Mouse (Mus musculus): ENCODE data around the gene Klhdc8b. TPM values are rescaled to one million over a fixed set of nuclear protein-coding genes. Genes with fewer than 3 reads are reported as not detected.

Klhdc8b gene
- 16.9 and 18.1 TPM in 2 replicates for polyA plus RNA-seq (2012)

GRCm38 (mm10) chr9:108461181-108461631 is at the start of gene Klhdc8b:
Gene Klhdc8b (minus strand): TSS chr9:108461581.

GRCm38 (mm10) chr9:108507619-108508434 is 46.4 kb upstream of the Klhdc8b start, which contains the start of gene Qars:
Gene Qars (plus strand): TSS chr9:108507706.

GRCm38 (mm10) chr9:108490559-108491285 is 29.3 kb upstream of the Klhdc8b start, which contains the start of gene Usp19:
Gene Usp19 (plus strand): TSS chr9:108490602.

GRCm38 (mm10) chr9:108479721-108480351 is 18.5 kb upstream of the Klhdc8b start, which contains the start of gene Lamb2:
Gene Lamb2 (plus strand): TSS chr9:108479736.

GRCm38 (mm10) chr9:108460319-108461178 is 832 bp downstream of the Klhdc8b start, which contains the start of gene Ccdc71:
Gene Ccdc71 (plus strand): TSS chr9:108460527.

GRCm38 (mm10) chr9:108436182-108436581 is 25.2 kb downstream of the Klhdc8b start, which contains the start of gene BC048562:
Gene BC048562 (plus strand): TSS chr9:108436482.

GRCm38 (mm10) chr9:108428384-108428783 is 33.0 kb downstream of the Klhdc8b start, which contains the start of gene Ccdc36:
Gene Ccdc36 (minus strand): TSS chr9:108428484.

Other genes with a start within 250 kb of the Klhdc8b start
- gene Dag1, start 197.6 kb downstream of the Klhdc8b start, polyA plus RNA-seq (2012): 12.5 and 12.7 TPM in 2 replicates
- gene Nicn1, start 171.2 kb downstream of the Klhdc8b start, polyA plus RNA-seq (2012): 0.28 and 0.59 TPM in 2 replicates
- gene Amt, start 164.7 kb downstream of the Klhdc8b start, polyA plus RNA-seq (2012): 0.04 and 0.23 TPM in 2 replicates
- gene Rhoa, start 155.5 kb downstream of the Klhdc8b start, polyA plus RNA-seq (2012): 110 and 123 TPM in 2 replicates
- gene Tcta, start 155.4 kb downstream of the Klhdc8b start, polyA plus RNA-seq (2012): 1.8 and 2.2 TPM in 2 replicates
- 608 and 718 TPM in 2 replicates for gene Gpx1, start 122.7 kb downstream of the Klhdc8b start, polyA plus RNA-seq (2012)
- gene Usp4, start 113.7 kb downstream of the Klhdc8b start, polyA plus RNA-seq (2012): 70.5 and 73.8 TPM in 2 replicates
- 1.7 and 3.6 TPM in 2 replicates for gene 1700102P08Rik, start 68.8 kb downstream of the Klhdc8b start, polyA plus RNA-seq (2012)
- 0.04 and 0.11 TPM in 2 replicates for gene Ccdc36, start 33.1 kb downstream of the Klhdc8b start, polyA plus RNA-seq (2012)
- gene BC048562, start 25.1 kb downstream of the Klhdc8b start, polyA plus RNA-seq (2012): not detected in 2 replicates
- 13.1 and 13.7 TPM in 2 replicates for gene Ccdc71, start 1.1 kb downstream of the Klhdc8b start, polyA plus RNA-seq (2012)
- gene Lamb2, start 18.2 kb upstream of the Klhdc8b start, polyA plus RNA-seq (2012): 0.40 and 0.66 TPM in 2 replicates
- 150 and 194 TPM in 2 replicates for gene Usp19, start 29.0 kb upstream of the Klhdc8b start, polyA plus RNA-seq (2012)
- gene Qars, start 46.1 kb upstream of the Klhdc8b start, polyA plus RNA-seq (2012): 117 and 129 TPM in 2 replicates
- 101 and 122 TPM in 2 replicates for gene Qrich1, start 55.2 kb upstream of the Klhdc8b start, polyA plus RNA-seq (2012)
- 127 and 152 TPM in 2 replicates for gene Impdh2, start 98.7 kb upstream of the Klhdc8b start, polyA plus RNA-seq (2012)
- 12.2 and 15.7 TPM in 2 replicates for gene Ndufaf3, start 105.9 kb upstream of the Klhdc8b start, polyA plus RNA-seq (2012)
- gene Dalrd3, start 108.3 kb upstream of the Klhdc8b start, polyA plus RNA-seq (2012): 121 and 172 TPM in 2 replicates
- 10.9 and 13.4 TPM in 2 replicates for gene Wdr6, start 117.2 kb upstream of the Klhdc8b start, polyA plus RNA-seq (2012)
- 3.3 and 5.9 TPM in 2 replicates for gene P4htm, start 136.1 kb upstream of the Klhdc8b start, polyA plus RNA-seq (2012)
- gene Arih2, start 187.8 kb upstream of the Klhdc8b start, polyA plus RNA-seq (2012): 112 and 130 TPM in 2 replicates
- gene Slc25a20, start 200.5 kb upstream of the Klhdc8b start, polyA plus RNA-seq (2012): 10.8 and 12.1 TPM in 2 replicates
- gene Prkar2a, start 227.7 kb upstream of the Klhdc8b start, polyA plus RNA-seq (2012): 9.0 and 9.9 TPM in 2 replicates